ENCODE assay signal across 22 mouse cellular contexts in the genomic region with DNA sequence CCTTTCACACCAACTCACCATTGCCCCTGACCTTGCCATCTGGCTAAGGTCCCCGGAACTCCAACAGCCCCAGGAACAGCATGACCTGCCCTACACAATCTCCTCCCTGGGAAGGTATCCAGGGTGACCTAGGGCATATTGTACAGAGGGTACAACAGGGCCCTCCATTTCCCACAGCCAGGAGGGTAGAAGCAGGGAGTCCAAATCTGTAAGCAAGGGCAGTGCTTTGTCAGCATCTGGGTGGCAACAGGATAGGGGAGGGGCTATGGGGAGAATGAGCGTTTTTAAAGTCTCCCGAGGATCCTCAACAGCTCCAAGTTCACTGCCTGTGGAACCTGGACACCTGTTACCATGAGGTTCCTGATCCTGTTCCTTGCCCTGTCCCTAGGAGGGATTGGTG. TPM values are rescaled to one million over a fixed set of nuclear protein-coding genes. Genes with fewer than 3 reads are reported as not detected.
"Had no signal": no experiment of that assay in that cellular context is flagged by ENCODE, and none has a peak within 500 bp of the region (broad histone marks: within the 10 kb centered on the region; RNA-seq: fewer than 3 reads in every experiment).

Klk1b27 (plus strand) TSS at position 301 of the 400 bp plus-strand sequence.

RNA-seq across cellular contexts. Expression of gene Klk1b27, which starts in this region (rescaled TPM):
- polyA plus RNA-seq: heart, embryonic 10.5 days; heart, embryonic 11.5 days; heart, embryonic 12.5 days; heart, embryonic 13.5 days; heart, embryonic 14.5 days; heart, embryonic 15.5 days; heart, embryonic 16.5 days; heart, postnatal 0 days; hindbrain, embryonic 10.5 days; hindbrain, embryonic 11.5 days; hindbrain, embryonic 12.5 days; hindbrain, embryonic 13.5 days; hindbrain, embryonic 14.5 days; hindbrain, embryonic 15.5 days; hindbrain, postnatal 0 days; intestine, embryonic 14.5 days; intestine, embryonic 15.5 days; intestine, embryonic 16.5 days; intestine, postnatal 0 days; kidney, embryonic 14.5 days; kidney, embryonic 15.5 days; kidney, embryonic 16.5 days had no signal
